Mouse (Mus musculus): ENCODE data around the gene Sox6. TPM values are rescaled to one million over a fixed set of nuclear protein-coding genes. Genes with fewer than 3 reads are reported as not detected.

Gene Sox6
- polyA plus RNA-seq, 1 experiment: not detected

GRCm38 (mm10) chr7:115471521-115471920 lies 567.1 kb downstream of the Sox6 start:
- H3K4me1 ChIP-seq (ENCODE audit: control insufficient read depth, insufficient read depth, low read length): no peaks in the 10 kb centered on the region
- no peak overlapping the region for H3K4me3 ChIP-seq (ENCODE audit: insufficient read depth, low read length)
- TF ChIP-seq CTCF (IDR thresholded peaks at IDR 0.05; ENCODE audit: low read depth, low read length): no peak
- H3K27ac ChIP-seq (ENCODE audit: insufficient read depth, low read depth, low read length): no peak overlapping the region

- no peak overlapping the region for H3K27ac ChIP-seq (ENCODE audit: insufficient read depth, low read depth, low read length)
- no peaks in the 10 kb centered on the region for H3K4me1 ChIP-seq (ENCODE audit: control insufficient read depth, insufficient read depth, low read length)
Measured at GRCm38 (mm10) chr7:115466811-115467210, 571.8 kb downstream of the Sox6 start.

GRCm38 (mm10) chr7:115463367-115463766 lies 575.2 kb downstream of the Sox6 start:
- no peak overlapping the region for H3K4me3 ChIP-seq (ENCODE audit: insufficient read depth, low read length)
- no peak for TF ChIP-seq POLR2A (IDR thresholded peaks at IDR 0.05; ENCODE audit: borderline replicate concordance, low read depth, low read length)
- no peak for TF ChIP-seq CTCF (IDR thresholded peaks at IDR 0.05; ENCODE audit: low read depth, low read length)
- no peak overlapping the region for H3K27ac ChIP-seq (ENCODE audit: insufficient read depth, low read depth, low read length)
- H3K4me1 ChIP-seq (ENCODE audit: control insufficient read depth, insufficient read depth, low read length): no peaks in the 10 kb centered on the region

More at GRCm38 (mm10) chr7:115466811-115467210, 571.8 kb downstream of the Sox6 start:
- no peak overlapping the region for H3K4me3 ChIP-seq (ENCODE audit: insufficient read depth, low read length)
- no peak for TF ChIP-seq POLR2A (IDR thresholded peaks at IDR 0.05; ENCODE audit: borderline replicate concordance, low read depth, low read length)
- no peak for TF ChIP-seq CTCF (IDR thresholded peaks at IDR 0.05; ENCODE audit: low read depth, low read length)

GRCm38 (mm10) chr7:115462276-115462675 lies 576.3 kb downstream of the Sox6 start:
- Histone ChIP-seq H3K4me3 (ENCODE audit: insufficient read depth, low read length) (no peak overlapping the region), H3K4me1 (ENCODE audit: control insufficient read depth, insufficient read depth, low read length) (no peaks in the 10 kb centered on the region), H3K27ac (ENCODE audit: insufficient read depth, low read depth, low read length) (no peak overlapping the region)
- TF ChIP-seq CTCF (IDR thresholded peaks at IDR 0.05; ENCODE audit: low read depth, low read length): no peak
- TF ChIP-seq POLR2A (IDR thresholded peaks at IDR 0.05; ENCODE audit: borderline replicate concordance, low read depth, low read length): no peak

GRCm38 (mm10) chr7:115454988-115455387 lies 583.6 kb downstream of the Sox6 start:
- no peak for TF ChIP-seq POLR2A (IDR thresholded peaks at IDR 0.05; ENCODE audit: borderline replicate concordance, low read depth, low read length)
- no peak for TF ChIP-seq CTCF (IDR thresholded peaks at IDR 0.05; ENCODE audit: low read depth, low read length)
- H3K4me3 ChIP-seq (ENCODE audit: insufficient read depth, low read length): no peak overlapping the region

GRCm38 (mm10) chr7:115453713-115454073 lies 584.9 kb downstream of the Sox6 start:
- Histone ChIP-seq H3K4me1 (ENCODE audit: control insufficient read depth, insufficient read depth, low read length) (no peaks in the 10 kb centered on the region), H3K27ac (ENCODE audit: insufficient read depth, low read depth, low read length) (no peak overlapping the region), H3K4me3 (ENCODE audit: insufficient read depth, low read length) (no peak overlapping the region)
- TF ChIP-seq POLR2A (IDR thresholded peaks at IDR 0.05; ENCODE audit: borderline replicate concordance, low read depth, low read length) (no peak), CTCF (IDR thresholded peaks at IDR 0.05; ENCODE audit: low read depth, low read length) (no peak)

More at GRCm38 (mm10) chr7:115454988-115455387, 583.6 kb downstream of the Sox6 start:
- no peaks in the 10 kb centered on the region for H3K4me1 ChIP-seq (ENCODE audit: control insufficient read depth, insufficient read depth, low read length)
- no peak overlapping the region for H3K27ac ChIP-seq (ENCODE audit: insufficient read depth, low read depth, low read length)

- H3K4me1 ChIP-seq (ENCODE audit: control insufficient read depth, insufficient read depth, low read length): no peaks in the 10 kb centered on the region
- no peak for TF ChIP-seq POLR2A (IDR thresholded peaks at IDR 0.05; ENCODE audit: borderline replicate concordance, low read depth, low read length)
- no peak for TF ChIP-seq CTCF (IDR thresholded peaks at IDR 0.05; ENCODE audit: low read depth, low read length)
- H3K4me3 ChIP-seq (ENCODE audit: insufficient read depth, low read length): no peak overlapping the region
- no peak overlapping the region for H3K27ac ChIP-seq (ENCODE audit: insufficient read depth, low read depth, low read length)
Measured at GRCm38 (mm10) chr7:115453042-115453712, 585.4 kb downstream of the Sox6 start.

- Histone ChIP-seq H3K4me1 (ENCODE audit: control insufficient read depth, insufficient read depth, low read length) (no peaks in the 10 kb centered on the region), H3K4me3 (ENCODE audit: insufficient read depth, low read length) (no peak overlapping the region), H3K27ac (ENCODE audit: insufficient read depth, low read depth, low read length) (no peak overlapping the region)
- no peak for TF ChIP-seq CTCF (IDR thresholded peaks at IDR 0.05; ENCODE audit: low read depth, low read length)
- no peak for TF ChIP-seq POLR2A (IDR thresholded peaks at IDR 0.05; ENCODE audit: borderline replicate concordance, low read depth, low read length)
Measured at GRCm38 (mm10) chr7:115450431-115451195, 588.0 kb downstream of the Sox6 start.

- Histone ChIP-seq H3K4me1 (ENCODE audit: control insufficient read depth, insufficient read depth, low read length) (no peaks in the 10 kb centered on the region), H3K4me3 (ENCODE audit: insufficient read depth, low read length) (no peak overlapping the region), H3K27ac (ENCODE audit: insufficient read depth, low read depth, low read length) (no peak overlapping the region)
- no peak for TF ChIP-seq POLR2A (IDR thresholded peaks at IDR 0.05; ENCODE audit: borderline replicate concordance, low read depth, low read length)
- TF ChIP-seq CTCF (IDR thresholded peaks at IDR 0.05; ENCODE audit: low read depth, low read length): no peak
Measured at GRCm38 (mm10) chr7:115448403-115449025, 590.1 kb downstream of the Sox6 start.

- H3K4me3 ChIP-seq (ENCODE audit: insufficient read depth, low read length): no peak overlapping the region
- no peaks in the 10 kb centered on the region for H3K4me1 ChIP-seq (ENCODE audit: control insufficient read depth, insufficient read depth, low read length)
- H3K27ac ChIP-seq (ENCODE audit: insufficient read depth, low read depth, low read length): no peak overlapping the region
- no peak for TF ChIP-seq CTCF (IDR thresholded peaks at IDR 0.05; ENCODE audit: low read depth, low read length)
- TF ChIP-seq POLR2A (IDR thresholded peaks at IDR 0.05; ENCODE audit: borderline replicate concordance, low read depth, low read length): no peak
Measured at GRCm38 (mm10) chr7:115447091-115447490, 591.5 kb downstream of the Sox6 start.
